Mouse (Mus musculus) left cerebral cortex, postnatal 25 days (tissue): ENCODE data around the gene Erp44. TPM values are rescaled to one million over a fixed set of nuclear protein-coding genes. Genes with fewer than 3 reads are reported as not detected.

Experiments used
- microRNA-seq, 2 experiments: library from miRNA; unstranded; fragments of <30 nt; microRNA quantifications; one replicate each; pipeline ENCODE4 v1.2.0; 2022
- total RNA-seq, 2 experiments: library from RNA; stranded (reverse); gene quantifications; 2 replicates each; pipeline ENCODE4 v1.2.3; 2021

Erp44 gene
- total RNA-seq, 2 experiments from 2014 or later: 34.4 to 39.2 TPM

Small RNA genes within 50 kb of the gene (microRNA-seq; reads per million reads assigned to microRNA genes)
- gene Mir1958: 0 reads per million in 2 experiments

Other genes starting within 250 kb of the Erp44 start
- gene Nr4a3, start 234.4 kb downstream of the Erp44 start, total RNA-seq: 10 to 100 TPM; 22.0 to 26.3 TPM
- 10 to 100 TPM; 22.5 to 24.0 TPM for gene Stx17, start 154.6 kb downstream of the Erp44 start, total RNA-seq
- gene Invs, start 202 bp upstream of the Erp44 start, total RNA-seq: 10 to 100 TPM; 10.7 to 15.1 TPM
- gene Tex10, start 193.9 kb upstream of the Erp44 start, total RNA-seq: 10 to 100 TPM; 25.4 to 25.7 TPM